Mouse (Mus musculus): Measurements from ENCODE around the gene Bdkrb2. TPM values are rescaled to one million over a fixed set of nuclear protein-coding genes. Genes with fewer than 3 reads are reported as not detected.

Gene Bdkrb2
- polyA plus RNA-seq, 1 experiment from 2014 or later, result 4.0 TPM

DNA sequence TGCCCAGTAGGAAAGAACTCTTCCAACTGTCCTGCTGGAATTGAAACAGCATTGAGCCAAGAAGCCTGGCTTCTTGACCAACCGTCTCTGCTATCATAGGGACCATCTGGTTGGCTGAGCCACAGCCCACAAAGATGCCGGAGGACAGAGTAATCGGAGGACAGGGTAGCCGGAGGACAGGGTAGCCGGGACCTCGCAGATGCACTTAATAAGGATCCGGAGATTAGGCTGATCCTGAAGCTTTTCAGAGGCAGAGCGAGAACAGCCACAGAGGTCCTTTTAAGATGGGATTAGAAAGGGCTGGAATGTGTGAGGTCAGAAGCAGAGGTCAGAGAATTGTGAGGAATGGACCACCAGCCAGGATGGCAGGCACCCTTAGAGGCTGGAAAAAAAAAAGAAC is 42.2 kb downstream of the Bdkrb2 start:
- Histone ChIP-seq H3K4me2 (replicated peaks; ENCODE audit: low read depth) (no peak overlapping the region), H3K4me3 (ENCODE audit: low read depth, low read length) (no peak overlapping the region), H3K27ac (replicated peaks) (no peak overlapping the region), H3K4me1 (replicated peaks; ENCODE audit: control insufficient read depth, insufficient read depth) (no peaks in the 10 kb centered on the region), H3K27me3 (ENCODE audit: control insufficient read depth, insufficient read depth, low read length) (no peaks in the 10 kb centered on the region), H3K36me3 (ENCODE audit: control insufficient read depth, insufficient read depth, low read length) (no peaks in the 10 kb centered on the region), H3K9ac (ENCODE audit: low read length) (no peak overlapping the region), H3K9me3 (ENCODE audit: control insufficient read depth, low read length) (no peaks in the 10 kb centered on the region)
- DNase-seq (ENCODE audit: low spot score), result no peak
- 38% methylated on average over 8 of the region's 8 CpGs for WGBS
- TF ChIP-seq CTCF (IDR thresholded peaks at IDR 0.05; ENCODE audit: low read depth) (no peak), EP300 (optimal IDR thresholded peaks at IDR 0.05) (no peak)
- no peak for ATAC-seq (ENCODE audit: low FRiP score, low TSS enrichment)

DNA sequence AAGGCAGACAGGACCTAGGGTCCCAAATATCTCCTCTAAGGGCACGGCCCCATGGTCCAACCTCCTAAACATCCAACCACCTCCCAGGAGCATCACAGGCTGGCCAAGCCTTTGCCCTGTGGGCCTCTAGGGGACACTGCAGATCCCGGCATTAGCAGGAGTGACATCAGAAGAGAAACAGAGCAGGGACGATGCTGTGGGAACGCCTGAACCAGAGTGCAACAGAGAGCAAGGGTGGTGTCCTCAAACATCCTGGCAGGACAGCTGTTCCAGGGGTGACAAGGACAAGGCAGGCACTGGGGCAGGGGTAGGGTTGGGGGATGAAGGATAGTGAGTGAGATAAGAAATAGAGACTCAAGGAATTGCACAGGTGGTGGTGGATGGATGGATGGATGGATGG is 43.9 kb downstream of the Bdkrb2 start:
- ATAC-seq (ENCODE audit: low FRiP score, low TSS enrichment), result no peak
- TF ChIP-seq EP300 (optimal IDR thresholded peaks at IDR 0.05) (no peak), CTCF (IDR thresholded peaks at IDR 0.05; ENCODE audit: low read depth) (no peak)
- 71% methylated on average over 4 of the region's 4 CpGs for WGBS

DNA sequence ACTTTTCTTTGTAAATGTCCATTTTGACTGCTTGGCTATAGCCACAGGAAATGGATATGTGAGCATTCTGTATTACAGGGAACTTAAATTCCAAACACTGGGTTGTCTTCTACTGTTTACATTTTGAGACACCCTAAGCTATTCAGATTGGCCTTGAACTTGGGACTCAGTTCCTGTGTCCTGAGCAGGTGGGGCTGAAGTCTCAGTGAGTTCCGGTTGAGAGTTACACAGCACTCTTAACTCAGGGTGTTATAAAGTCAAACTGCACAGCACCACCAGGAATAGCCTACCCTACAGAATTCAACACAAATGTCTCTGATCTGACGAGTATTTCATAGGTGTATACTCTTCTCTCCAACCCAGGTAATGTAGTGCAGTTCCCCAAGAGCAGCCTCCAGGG is 48.0 kb downstream of the Bdkrb2 start:
- Histone ChIP-seq H3K9me3 (ENCODE audit: control insufficient read depth, low read length) (no peaks in the 10 kb centered on the region), H3K27ac (replicated peaks) (no peak overlapping the region), H3K4me1 (replicated peaks; ENCODE audit: control insufficient read depth, insufficient read depth) (no peaks in the 10 kb centered on the region), H3K36me3 (ENCODE audit: control insufficient read depth, insufficient read depth, low read length) (0 out of 2 replicates have a peak, but pooled peaks cover 3% of the 10 kb centered on the region), H3K4me2 (replicated peaks; ENCODE audit: low read depth) (no peak overlapping the region), H3K27me3 (ENCODE audit: control insufficient read depth, insufficient read depth, low read length) (no peaks in the 10 kb centered on the region), H3K4me3 (ENCODE audit: low read depth, low read length) (no peak overlapping the region), H3K9ac (ENCODE audit: low read length) (no peak overlapping the region)
- WGBS, result 75% methylated on average over 2 of the region's 2 CpGs
- ATAC-seq (ENCODE audit: low FRiP score, low TSS enrichment) (no peak), DNase-seq (ENCODE audit: low spot score) (no peak)
- TF ChIP-seq EP300 (optimal IDR thresholded peaks at IDR 0.05) (no peak), CTCF (IDR thresholded peaks at IDR 0.05; ENCODE audit: low read depth) (no peak)

More for the DNA sequence above, 43.9 kb downstream of the Bdkrb2 start:
- no peaks in the 10 kb centered on the region for H3K27me3 ChIP-seq (ENCODE audit: control insufficient read depth, insufficient read depth, low read length)
- H3K4me1 ChIP-seq (replicated peaks; ENCODE audit: control insufficient read depth, insufficient read depth), result no peaks in the 10 kb centered on the region
- no peak overlapping the region for H3K4me2 ChIP-seq (replicated peaks; ENCODE audit: low read depth)
- no peak overlapping the region for H3K4me3 ChIP-seq (ENCODE audit: low read depth, low read length)
- no peaks in the 10 kb centered on the region for H3K36me3 ChIP-seq (ENCODE audit: control insufficient read depth, insufficient read depth, low read length)
- H3K27ac ChIP-seq (replicated peaks), result no peak overlapping the region
- H3K9ac ChIP-seq (ENCODE audit: low read length), result no peak overlapping the region
- no peak for DNase-seq (ENCODE audit: low spot score)
- H3K9me3 ChIP-seq (ENCODE audit: control insufficient read depth, low read length), result no peaks in the 10 kb centered on the region

DNA sequence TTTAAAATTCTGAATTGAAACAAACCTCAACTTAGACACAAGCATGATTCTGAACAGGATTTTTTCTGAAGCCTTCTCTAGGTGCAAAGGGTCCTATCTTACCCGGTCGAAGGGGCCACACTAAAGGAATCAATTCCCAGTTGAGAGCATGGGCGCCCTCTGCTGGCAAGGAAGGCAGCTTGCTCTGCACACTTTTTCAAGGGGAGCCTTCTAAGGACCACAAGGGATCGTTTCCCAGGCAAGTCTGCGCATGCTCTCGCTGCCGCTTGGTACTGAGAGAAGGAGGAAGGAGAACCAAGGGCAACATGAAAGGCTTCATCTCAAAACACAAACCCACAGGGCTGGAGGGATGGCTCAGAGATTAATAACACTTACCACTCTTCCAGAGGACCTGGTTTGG is 48.7 kb downstream of the Bdkrb2 start:
- Histone ChIP-seq H3K27ac (replicated peaks) (no peak overlapping the region), H3K36me3 (ENCODE audit: control insufficient read depth, insufficient read depth, low read length) (0 out of 2 replicates have a peak, but pooled peaks cover 3% of the 10 kb centered on the region), H3K9ac (ENCODE audit: low read length) (no peak overlapping the region), H3K4me1 (replicated peaks; ENCODE audit: control insufficient read depth, insufficient read depth) (no peaks in the 10 kb centered on the region), H3K4me2 (replicated peaks; ENCODE audit: low read depth) (no peak overlapping the region), H3K9me3 (ENCODE audit: control insufficient read depth, low read length) (no peaks in the 10 kb centered on the region), H3K4me3 (ENCODE audit: low read depth, low read length) (no peak overlapping the region), H3K27me3 (ENCODE audit: control insufficient read depth, insufficient read depth, low read length) (no peaks in the 10 kb centered on the region)
- peak; percentile 67 for ATAC-seq (ENCODE audit: low FRiP score, low TSS enrichment)
- TF ChIP-seq CTCF (IDR thresholded peaks at IDR 0.05; ENCODE audit: low read depth) (peak; percentile 92), EP300 (optimal IDR thresholded peaks at IDR 0.05) (no peak)
- peak; percentile 70 for DNase-seq (ENCODE audit: low spot score)
- 14% methylated on average over 7 of the region's 7 CpGs for WGBS

DNA sequence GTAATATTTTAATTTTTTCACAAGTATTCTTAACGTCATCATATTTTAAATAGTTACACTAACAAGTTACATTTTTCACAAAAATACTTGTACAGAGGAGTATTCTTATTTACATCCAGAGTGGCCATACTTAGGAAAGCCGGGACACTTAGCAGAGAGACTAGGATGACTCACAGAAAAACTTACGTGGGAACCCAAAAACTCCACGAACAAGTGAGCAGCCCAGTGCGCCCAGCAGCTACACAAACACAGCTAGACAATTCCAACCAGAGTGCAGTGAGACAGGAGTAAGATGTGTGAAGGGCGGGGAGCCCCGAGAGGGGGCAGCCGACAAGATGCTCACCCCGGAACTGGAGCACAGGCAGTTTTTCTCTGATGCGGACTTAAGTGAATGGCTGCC is 50.5 kb downstream of the Bdkrb2 start:
- Histone ChIP-seq H3K4me1 (replicated peaks; ENCODE audit: control insufficient read depth, insufficient read depth) (no peaks in the 10 kb centered on the region), H3K36me3 (ENCODE audit: control insufficient read depth, insufficient read depth, low read length) (peaks cover 8% of the 10 kb centered on the region; the same call in 1 of the 2 replicates), H3K4me2 (replicated peaks; ENCODE audit: low read depth) (no peak overlapping the region), H3K4me3 (ENCODE audit: low read depth, low read length) (no peak overlapping the region), H3K27me3 (ENCODE audit: control insufficient read depth, insufficient read depth, low read length) (no peaks in the 10 kb centered on the region), H3K27ac (replicated peaks) (no peak overlapping the region), H3K9ac (ENCODE audit: low read length) (no peak overlapping the region), H3K9me3 (ENCODE audit: control insufficient read depth, low read length) (no peaks in the 10 kb centered on the region)
- 88% methylated on average over 10 of the region's 10 CpGs for WGBS
- ATAC-seq (ENCODE audit: low FRiP score, low TSS enrichment) (no peak), DNase-seq (ENCODE audit: low spot score) (no peak)
- TF ChIP-seq CTCF (IDR thresholded peaks at IDR 0.05; ENCODE audit: low read depth), result no peak
- no peak for TF ChIP-seq EP300 (optimal IDR thresholded peaks at IDR 0.05)

DNA sequence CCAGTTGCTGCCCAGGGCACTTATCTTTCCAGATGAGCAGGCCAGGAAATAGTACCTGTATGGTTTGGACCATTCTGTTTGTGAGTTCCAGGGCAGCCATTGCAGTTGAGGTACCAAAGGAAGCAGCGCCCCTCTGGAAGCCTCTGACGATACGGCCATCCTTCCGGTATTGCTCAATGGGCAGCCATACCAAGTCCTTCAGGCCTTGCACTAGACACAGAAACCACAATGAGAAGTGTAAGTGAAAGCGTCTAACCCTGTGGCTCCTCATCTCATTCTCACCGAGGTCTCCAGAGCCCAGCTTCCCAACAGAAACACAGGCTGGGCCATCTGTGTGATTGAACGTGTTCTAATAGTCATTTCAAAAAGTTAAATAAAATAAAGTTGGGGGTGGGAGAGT is 59.0 kb downstream of the Bdkrb2 start:
- H3K27me3 ChIP-seq (ENCODE audit: control insufficient read depth, insufficient read depth, low read length), result no peaks in the 10 kb centered on the region
- no peak overlapping the region for H3K9ac ChIP-seq (ENCODE audit: low read length)
- ATAC-seq (ENCODE audit: low FRiP score, low TSS enrichment), result no peak
- H3K4me3 ChIP-seq (ENCODE audit: low read depth, low read length), result no peak overlapping the region
- H3K36me3 ChIP-seq (ENCODE audit: control insufficient read depth, insufficient read depth, low read length), result peaks cover 42% of the 10 kb centered on the region
- no peak for DNase-seq (ENCODE audit: low spot score)
- H3K27ac ChIP-seq (replicated peaks), result no peak overlapping the region
- no peak overlapping the region for H3K4me2 ChIP-seq (replicated peaks; ENCODE audit: low read depth)
- 93% methylated on average over 7 of the region's 7 CpGs for WGBS
- H3K4me1 ChIP-seq (replicated peaks; ENCODE audit: control insufficient read depth, insufficient read depth), result no peaks in the 10 kb centered on the region
- TF ChIP-seq EP300 (optimal IDR thresholded peaks at IDR 0.05) (no peak), CTCF (IDR thresholded peaks at IDR 0.05; ENCODE audit: low read depth) (no peak)
- H3K9me3 ChIP-seq (ENCODE audit: control insufficient read depth, low read length), result no peaks in the 10 kb centered on the region
